Mouse (Mus musculus): ENCODE results near the gene Gm26992.
A peak's percentile ranks its signal among the peaks of the same experiment; 100 is the strongest.

Gene Gm26992

DNA sequence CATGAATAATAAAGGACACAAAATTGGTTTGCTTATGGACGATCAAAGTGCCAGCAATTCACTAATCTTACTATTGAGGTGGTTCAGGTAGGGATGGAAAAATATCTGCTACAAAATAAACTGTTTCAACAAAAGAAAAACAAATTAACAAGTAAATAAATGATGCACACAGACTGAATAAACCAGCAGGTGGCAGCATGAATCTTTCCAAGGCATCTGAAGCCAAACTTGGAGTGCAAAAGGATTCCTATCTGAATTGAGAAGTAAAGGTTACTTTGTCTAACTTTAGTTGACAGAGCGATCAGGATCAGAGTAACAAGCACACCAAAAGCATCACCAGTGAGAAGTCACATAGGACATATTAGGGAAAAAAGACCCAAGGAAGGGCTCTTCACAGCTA is 62.2 kb downstream of the Gm26992 start:
- no peak for DNase-seq (ENCODE audit: low spot score)

DNA sequence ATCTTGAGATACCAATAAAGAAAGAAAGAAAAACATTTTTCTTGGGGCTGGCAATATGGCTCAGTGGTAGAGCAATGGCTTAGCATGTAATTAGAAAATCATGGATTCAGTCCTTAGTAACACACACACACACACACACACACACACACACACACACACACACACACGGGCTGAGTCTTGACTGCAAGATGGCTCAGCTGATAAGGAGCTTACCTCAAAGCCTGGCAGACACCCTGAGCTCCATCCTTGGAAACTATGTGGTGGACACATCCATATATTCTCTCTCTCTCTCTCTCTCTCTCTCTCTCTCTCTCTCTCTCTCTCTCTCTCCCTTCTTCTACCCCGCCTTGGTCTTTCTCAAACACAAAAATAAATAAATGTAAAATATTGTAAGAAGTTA is 69.0 kb downstream of the Gm26992 start:
- DNase-seq (ENCODE audit: low spot score), result no peak

DNA sequence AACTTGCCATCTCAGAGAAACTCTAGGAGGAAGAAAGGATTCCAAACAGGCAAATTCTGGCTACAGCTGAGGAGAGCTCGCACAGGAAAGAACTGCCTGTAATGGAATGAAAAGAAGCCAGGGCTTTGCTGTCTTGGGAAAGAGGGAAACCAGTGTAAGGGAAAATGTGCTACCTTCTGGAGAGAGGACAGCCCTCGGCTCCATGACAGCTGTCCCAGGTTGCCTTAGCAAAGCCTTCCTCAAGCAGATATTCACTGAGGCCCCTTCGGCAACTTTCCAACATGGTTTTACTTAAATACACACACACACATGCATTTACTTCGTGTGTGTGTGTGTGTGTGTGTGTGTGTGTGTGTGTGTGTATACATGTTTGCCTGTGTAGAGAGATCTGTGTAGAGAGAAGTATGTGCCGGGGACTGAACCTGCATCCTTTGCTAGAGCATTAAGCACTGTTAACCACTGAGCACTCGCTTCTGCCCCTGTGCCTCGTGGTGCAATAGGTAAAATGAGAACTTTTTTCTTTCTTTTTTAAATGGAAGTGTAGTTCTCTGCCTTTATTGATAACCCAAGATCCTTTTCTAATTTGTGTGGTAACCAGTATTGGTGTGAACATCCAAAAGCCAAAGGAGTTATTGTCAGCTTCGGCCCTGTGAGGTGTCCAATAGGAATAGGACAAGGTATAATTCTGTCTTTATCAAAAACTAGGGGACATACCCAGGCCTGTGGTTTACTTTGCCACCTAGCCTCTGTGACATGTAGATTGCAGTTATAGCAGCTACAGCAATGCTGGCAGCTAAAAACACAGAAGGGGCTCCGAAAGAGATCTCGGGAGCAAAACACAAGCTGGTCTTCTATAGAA is 70.8 kb downstream of the Gm26992 start:
- DNase-seq (ENCODE audit: low spot score), result no peak

DNA sequence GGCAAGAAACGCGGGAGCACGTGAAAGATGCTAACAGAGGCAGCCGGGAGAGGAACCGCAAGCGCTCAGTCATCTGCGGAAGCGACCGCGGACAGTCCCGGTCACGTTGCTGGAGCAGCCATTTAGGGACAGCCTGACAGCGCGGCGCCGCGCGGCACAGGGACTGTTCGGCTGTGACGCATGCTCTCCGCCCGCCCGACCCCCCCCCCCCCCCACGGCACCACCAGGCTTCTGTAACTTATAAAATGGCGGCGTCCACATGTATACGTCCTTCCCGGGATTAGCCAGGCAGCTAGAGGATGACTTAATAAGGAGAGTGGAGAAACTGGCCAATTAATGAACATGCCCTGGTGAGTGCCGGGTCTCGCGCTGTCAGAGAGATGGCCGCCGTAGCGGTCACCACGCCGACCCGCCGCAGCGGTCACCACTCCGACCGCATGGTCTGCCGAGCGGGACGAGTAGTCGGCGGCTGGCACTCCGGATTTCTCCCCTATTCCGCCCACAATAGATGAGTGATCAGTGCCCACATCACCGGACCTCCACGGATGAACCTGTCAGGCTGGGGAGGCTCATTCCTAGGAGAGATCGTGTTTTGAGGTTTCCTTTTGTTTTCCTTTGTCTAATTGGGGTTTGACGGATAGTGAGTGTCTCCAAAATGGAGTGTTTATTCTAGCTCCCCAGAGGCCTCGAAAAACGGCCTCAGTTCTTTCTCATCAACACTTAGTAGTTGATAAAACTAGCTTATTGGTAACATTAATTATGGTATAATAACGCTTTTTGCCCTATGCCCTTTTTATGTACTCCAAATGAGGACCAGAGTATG is 71.8 kb downstream of the Gm26992 start:
- DNase-seq (ENCODE audit: low spot score), result peak; percentile 26

DNA sequence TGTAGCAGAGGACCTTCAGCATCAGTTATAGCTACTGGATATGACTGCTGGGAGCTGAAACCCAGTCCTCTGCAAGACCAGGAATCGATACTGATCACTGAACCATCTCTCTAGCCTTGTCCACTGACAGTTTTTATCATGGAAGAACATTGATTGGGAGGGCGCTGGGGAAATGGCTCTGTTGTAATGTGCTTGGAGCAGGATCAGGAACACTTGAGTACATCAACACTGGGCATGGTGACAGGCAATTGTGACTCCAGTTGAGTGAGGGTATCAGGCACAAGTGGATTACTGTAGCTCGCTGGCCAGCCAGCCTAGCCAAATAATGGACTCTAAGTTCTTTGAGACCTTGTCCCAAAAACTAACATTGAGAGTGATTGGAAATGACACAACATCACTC is 77.6 kb downstream of the Gm26992 start:
- DNase-seq (ENCODE audit: low spot score), result no peak

DNA sequence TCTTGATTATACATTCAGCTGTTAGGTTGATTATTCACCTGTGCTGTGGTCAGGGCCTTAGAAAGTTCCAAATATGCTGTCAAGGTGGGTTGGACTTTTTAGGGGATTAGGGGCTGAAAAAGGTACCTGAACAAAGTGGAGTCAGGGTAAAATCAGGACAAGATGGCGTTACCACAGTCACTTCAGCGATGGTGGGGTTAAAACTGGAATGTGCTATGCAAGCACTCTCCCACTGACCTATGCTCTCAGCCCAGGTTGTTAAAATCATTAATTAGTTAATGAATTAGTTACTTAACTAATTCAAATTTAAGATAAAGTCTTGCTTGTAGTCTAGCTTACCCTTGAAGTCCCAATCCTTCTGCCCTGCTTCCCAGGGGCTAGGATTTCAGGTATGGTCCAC is 78.3 kb downstream of the Gm26992 start:
- no peak for DNase-seq (ENCODE audit: low spot score)

DNA sequence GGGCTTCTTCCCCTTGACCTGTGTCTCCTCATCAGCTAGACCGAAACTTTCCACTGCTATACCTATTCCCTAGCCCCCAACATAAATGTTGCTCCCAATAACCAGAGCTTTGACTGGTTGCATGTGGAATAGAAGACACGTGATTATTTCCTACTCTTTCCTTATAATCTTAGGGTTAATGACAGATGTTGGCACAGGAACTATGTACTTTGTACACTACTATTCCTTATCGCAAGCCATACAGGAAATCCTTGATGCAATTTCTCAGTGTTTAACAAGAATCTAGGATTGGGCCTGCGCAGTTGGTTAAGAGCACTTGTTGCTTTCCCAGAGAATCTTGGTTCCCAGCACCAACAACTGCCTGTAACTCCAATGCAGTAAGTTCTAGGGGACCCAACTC is 86.4 kb downstream of the Gm26992 start:
- no peak for DNase-seq (ENCODE audit: low spot score)

DNA sequence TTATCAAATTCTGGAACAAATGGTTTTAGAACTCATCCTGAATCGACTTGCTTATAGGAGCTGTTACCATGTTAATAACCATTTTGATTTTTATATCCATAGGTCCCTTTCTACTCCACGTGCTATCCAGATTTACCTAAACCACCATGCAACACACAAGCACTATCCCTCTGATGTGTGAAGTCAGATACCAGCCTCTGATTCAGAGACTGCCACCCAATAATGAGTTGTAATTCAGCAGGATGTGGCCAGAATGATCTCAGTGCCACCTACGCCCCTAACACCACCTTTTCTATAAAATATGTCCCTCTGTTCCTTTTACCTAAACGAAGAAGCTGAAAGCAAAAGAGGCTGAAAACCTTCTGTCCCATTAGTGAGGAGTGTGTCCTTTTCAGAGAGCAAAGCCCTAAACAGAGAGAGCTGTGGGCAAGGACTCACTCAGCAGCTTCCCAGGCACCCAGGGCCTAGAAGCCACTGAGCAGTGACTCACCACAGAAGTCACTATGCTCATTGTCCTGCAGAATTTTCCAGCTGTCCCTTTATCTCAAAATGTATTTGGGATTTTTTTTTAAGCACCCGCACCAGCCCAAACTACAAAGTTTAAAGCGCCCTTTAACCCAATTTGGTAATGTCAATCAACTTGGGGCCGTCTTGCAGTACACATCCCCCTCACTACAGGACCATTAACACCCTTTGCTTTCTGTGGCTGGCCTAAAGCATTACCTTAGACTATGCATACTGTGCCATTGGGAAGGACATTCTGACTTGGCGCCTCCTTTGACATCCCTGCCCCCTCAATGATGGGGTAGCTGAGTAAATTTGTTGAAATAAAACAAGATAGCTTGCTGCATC is 87.6 kb downstream of the Gm26992 start:
- DNase-seq (ENCODE audit: low spot score), result no peak

DNA sequence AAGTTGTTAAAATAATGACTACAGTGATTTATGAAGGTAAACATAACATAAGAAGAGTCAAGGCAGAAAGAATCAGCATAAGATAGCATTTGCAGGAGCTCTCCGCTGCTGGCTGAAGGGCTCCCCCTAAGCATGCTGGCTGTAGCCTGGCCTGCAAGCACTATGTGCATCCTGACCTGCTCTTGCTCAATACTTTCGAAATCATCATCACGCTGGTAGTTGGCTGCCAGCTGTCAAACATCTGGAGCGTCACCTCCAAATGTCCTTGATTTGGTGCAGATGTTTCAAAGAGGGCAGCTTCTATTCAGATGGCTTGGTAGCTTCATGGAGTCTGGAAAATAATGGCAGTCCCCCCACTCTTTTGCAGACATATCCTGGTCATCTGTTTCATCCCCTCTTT is 93.0 kb downstream of the Gm26992 start:
- DNase-seq (ENCODE audit: low spot score), result no peak

DNA sequence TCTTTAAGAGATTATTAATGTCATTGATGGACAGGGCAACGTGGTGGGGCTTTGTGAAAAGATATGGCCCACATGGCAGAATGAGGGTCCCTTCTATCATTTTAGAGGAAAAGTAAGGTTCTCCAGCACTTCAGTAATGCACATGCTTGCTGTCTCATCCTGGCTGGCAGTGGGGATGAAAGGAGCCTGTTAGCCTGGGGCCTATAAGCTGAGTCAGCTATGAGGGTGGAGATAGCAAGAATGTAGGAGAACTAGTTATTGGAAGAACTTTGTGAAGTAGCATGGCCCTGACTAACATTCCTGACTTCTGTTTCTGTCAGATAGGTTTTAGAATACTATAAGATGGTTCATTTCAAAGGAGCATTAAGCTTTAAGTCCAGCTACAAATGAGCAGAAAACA is 93.5 kb downstream of the Gm26992 start:
- DNase-seq (ENCODE audit: low spot score), result no peak

DNA sequence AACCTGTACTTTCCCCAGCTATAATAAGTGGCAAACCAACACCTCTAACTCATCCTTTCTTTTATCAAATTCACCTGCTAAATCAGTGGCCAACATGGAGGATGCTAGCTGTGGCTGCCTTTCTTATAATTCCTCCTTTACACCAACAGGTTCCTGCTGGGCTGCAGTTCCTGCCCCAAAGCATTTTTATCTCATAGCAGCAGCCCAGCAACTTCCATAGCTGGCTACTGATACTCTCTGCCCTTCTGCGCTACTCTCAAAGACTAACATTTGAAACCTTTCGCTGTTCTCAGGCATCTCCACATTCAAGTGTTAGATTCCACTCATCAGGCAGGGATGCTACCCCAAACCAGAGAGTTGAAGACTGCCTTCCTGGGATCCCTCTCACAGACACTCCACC is 97.0 kb downstream of the Gm26992 start:
- DNase-seq (ENCODE audit: low spot score), result no peak

DNA sequence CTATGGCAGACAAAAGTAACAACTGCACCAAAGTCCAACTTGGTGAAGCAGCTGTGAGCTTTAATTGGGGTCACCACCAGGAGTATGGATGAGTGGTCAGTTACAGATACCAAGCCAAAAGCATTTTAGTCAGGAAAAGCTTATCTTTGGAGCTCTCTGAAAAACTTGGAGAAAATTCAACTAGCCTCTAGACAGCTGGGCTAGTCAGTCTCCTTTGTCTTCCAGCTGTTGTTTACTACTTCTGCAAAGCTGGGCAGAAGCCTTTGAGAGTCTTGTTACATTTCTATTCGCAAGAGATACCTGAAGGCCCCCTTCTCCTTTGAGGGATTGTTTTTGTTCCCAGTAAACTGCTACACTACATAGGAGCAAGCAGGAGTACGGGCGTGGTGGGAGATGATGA is 97.7 kb downstream of the Gm26992 start:
- no peak for DNase-seq (ENCODE audit: low spot score)

DNA sequence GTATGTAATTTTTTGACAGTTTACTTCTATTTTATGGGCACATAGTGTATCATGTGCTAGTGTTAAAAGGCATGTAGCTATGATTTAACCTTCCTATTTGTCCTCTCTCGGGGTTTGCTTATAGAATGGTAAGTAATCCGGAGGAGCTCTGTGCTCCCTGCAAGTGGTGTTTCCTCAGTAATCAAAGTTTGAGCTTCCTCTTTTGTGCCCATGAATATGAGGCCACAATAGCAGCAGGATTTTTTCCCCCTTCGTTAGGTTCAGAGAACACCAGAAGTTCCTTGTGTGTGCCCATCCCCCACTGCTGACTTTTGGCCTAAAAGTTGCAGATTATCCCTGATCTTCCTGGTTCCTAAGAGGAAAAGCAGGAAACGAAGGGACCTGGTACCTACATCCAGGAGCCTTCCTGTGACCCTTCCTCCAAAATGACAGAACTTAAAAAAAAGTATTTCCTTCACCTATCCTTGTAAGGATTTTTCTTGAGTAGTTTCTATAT is 99.5 kb downstream of the Gm26992 start:
- no peak for DNase-seq (ENCODE audit: low spot score)

DNA sequence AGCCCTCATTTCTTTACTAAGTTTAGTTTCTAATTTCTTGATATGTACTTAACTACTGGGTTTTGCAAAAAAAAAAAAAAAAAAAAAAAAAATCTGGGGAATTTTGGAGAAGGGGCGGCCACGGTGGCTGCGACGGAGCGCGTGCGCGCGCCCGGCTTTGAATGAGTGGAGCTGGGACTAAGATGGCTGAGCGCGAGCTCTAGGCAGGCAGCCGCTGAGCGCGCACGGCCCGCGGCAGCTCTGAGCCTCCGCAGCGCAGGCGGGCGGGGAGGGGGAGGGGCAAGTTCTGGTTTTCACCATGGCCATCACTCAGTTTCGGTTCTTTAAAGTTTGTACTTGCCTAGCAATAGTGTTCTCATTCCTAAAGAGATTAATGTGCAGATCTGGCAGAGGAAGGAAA is 107.4 kb downstream of the Gm26992 start:
- DNase-seq (ENCODE audit: low spot score), result peak; percentile 38
